Mouse (Mus musculus) limb, embryonic 13.5 days (tissue): ENCODE data around the gene Ggact. TPM values are rescaled to one million over a fixed set of nuclear protein-coding genes. Genes with fewer than 3 reads are reported as not detected.

Experiments
- ATAC-seq: fragments of 200-750 bp; cut with Nextera tagmentation; 2 replicates; pipeline ENCODE4 v1.8.0; 2017; ENCODE audit warnings: low read depth, moderate number of reproducible peaks, moderate TSS enrichment; ENCODE audit not compliant: low FRiP score
- H3K27ac ChIP-seq: fragments of 300-500 bp; sonication (generic); 2 replicates; pipeline ENCODE4 v1.5.1; 2015; ENCODE audit warnings: inconsistent platforms, mild to moderate bottlenecking, moderate library complexity
- H3K27me3 ChIP-seq: fragments of 300-500 bp; sonication (generic); 2 replicates; pipeline ENCODE4 v1.6.1; 2015; ENCODE audit warnings: mild to moderate bottlenecking, inconsistent platforms
- H3K36me3 ChIP-seq: fragments of 300-500 bp; sonication (generic); 2 replicates; pipeline ENCODE4 v1.6.1; 2015; ENCODE audit warnings: inconsistent platforms, mild to moderate bottlenecking, moderate library complexity
- H3K4me1 ChIP-seq: fragments of 300-500 bp; sonication (generic); 2 replicates; pipeline ENCODE4 v1.6.1; 2015; ENCODE audit warnings: inconsistent platforms
- H3K4me2 ChIP-seq: fragments of 300-500 bp; sonication (generic); replicated peaks from 2 replicates; pipeline ENCODE4 v1.6.1; 2015; ENCODE audit warnings: inconsistent platforms, mild to moderate bottlenecking, moderate library complexity
- H3K4me3 ChIP-seq: fragments of 300-500 bp; sonication (generic); 2 replicates; pipeline ENCODE4 v1.5.1; 2015; ENCODE audit warnings: moderate library complexity, mild to moderate bottlenecking, inconsistent platforms
- H3K9ac ChIP-seq: fragments of 300-500 bp; sonication (generic); 2 replicates; pipeline ENCODE4 v1.6.1; 2015; ENCODE audit warnings: mild to moderate bottlenecking, inconsistent platforms
- H3K9me3 ChIP-seq: fragments of 300-500 bp; sonication (generic); 2 replicates; pipeline ENCODE4 v1.6.1; 2016; ENCODE audit warnings: inconsistent platforms
- WGBS: fragments of 180-500 bp; shearing (Covaris S2); methylation state at CpG from one replicate; pipeline ENCODE4 v1.1.7; 2015; 5-methylcytosine and 5-hydroxymethylcytosine counted together
- polyA plus RNA-seq: library from polyadenylated mRNA; unstranded; fragments of >200 nt; fragmentation: Nextera tagmentation; extraction: Ambion mirVana; gene quantifications from 2 replicates; pipeline ENCODE4 v1.2.1, GENCODE M21; 2015

The Ggact gene
- polyA plus RNA-seq, 1 experiment from 2014 or later = 10.7 TPM

- ATAC-seq = no peak
- Histone ChIP-seq H3K27me3 (no peaks in the 10 kb centered on the region), H3K4me1 (peaks cover 18% of the 10 kb centered on the region), H3K4me2 (no peak overlapping the region), H3K36me3 (no peaks in the 10 kb centered on the region), H3K9ac (no peak overlapping the region), H3K9me3 (no peaks in the 10 kb centered on the region), H3K27ac (no peak overlapping the region), H3K4me3 (no peak overlapping the region)
Measured at GRCm38 (mm10) chr14:122898550-122898949, 15.0 kb downstream of the Ggact start.

GRCm38 (mm10) chr14:122896106-122896505 is 17.5 kb downstream of the Ggact start:
- Histone ChIP-seq H3K4me1 (peaks cover 5% of the 10 kb centered on the region; the same call in 1 of the 2 replicates), H3K27me3 (no peaks in the 10 kb centered on the region), H3K9me3 (no peaks in the 10 kb centered on the region), H3K9ac (no peak overlapping the region), H3K4me2 (no peak overlapping the region), H3K27ac (no peak overlapping the region), H3K36me3 (peaks cover 10% of the 10 kb centered on the region), H3K4me3 (no peak overlapping the region)
- 95% methylated on average over 1 of the region's 1 CpGs for WGBS
- no peak for ATAC-seq

GRCm38 (mm10) chr14:122891470-122891968 is 22.0 kb downstream of the Ggact start:
- H3K27me3 ChIP-seq = no peaks in the 10 kb centered on the region
- H3K4me2 ChIP-seq = no peak overlapping the region
- no peak overlapping the region for H3K4me3 ChIP-seq
- H3K27ac ChIP-seq = no peak overlapping the region
- ATAC-seq = no peak
- no peaks in the 10 kb centered on the region for H3K4me1 ChIP-seq
- H3K9me3 ChIP-seq = no peaks in the 10 kb centered on the region
- WGBS = 89% methylated on average over 12 of the region's 12 CpGs
- H3K9ac ChIP-seq = no peak overlapping the region
- peaks cover 10% of the 10 kb centered on the region for H3K36me3 ChIP-seq

GRCm38 (mm10) chr14:122888480-122888872 is 25.1 kb downstream of the Ggact start:
- H3K9ac ChIP-seq = no peak overlapping the region
- H3K4me1 ChIP-seq = peaks cover 1% of the 10 kb centered on the region; the same call in 1 of the 2 replicates
- no peak for ATAC-seq
- peaks cover 10% of the 10 kb centered on the region for H3K36me3 ChIP-seq
- no peak overlapping the region for H3K4me3 ChIP-seq
- H3K4me2 ChIP-seq = no peak overlapping the region
- no peak overlapping the region for H3K27ac ChIP-seq
- no peaks in the 10 kb centered on the region; the same call in 1 of the 2 replicates for H3K27me3 ChIP-seq
- 69% methylated on average over 1 of the region's 1 CpGs for WGBS
- no peaks in the 10 kb centered on the region for H3K9me3 ChIP-seq

GRCm38 (mm10) chr14:122887702-122888479 is 25.7 kb downstream of the Ggact start:
- H3K4me3 ChIP-seq = no peak overlapping the region
- H3K9ac ChIP-seq = no peak overlapping the region
- peaks cover 7% of the 10 kb centered on the region for H3K4me1 ChIP-seq
- no peaks in the 10 kb centered on the region; the same call in 1 of the 2 replicates for H3K27me3 ChIP-seq
- no peak overlapping the region for H3K27ac ChIP-seq
- no peak overlapping the region for H3K4me2 ChIP-seq
- peaks cover 10% of the 10 kb centered on the region for H3K36me3 ChIP-seq
- no peaks in the 10 kb centered on the region for H3K9me3 ChIP-seq
- 52% methylated on average over 3 of the region's 3 CpGs for WGBS
- no peak for ATAC-seq

GRCm38 (mm10) chr14:122887278-122887677 is 26.3 kb downstream of the Ggact start:
- WGBS = 74% methylated on average over 1 of the region's 1 CpGs
- Histone ChIP-seq H3K36me3 (peaks cover 10% of the 10 kb centered on the region), H3K9ac (no peak overlapping the region), H3K4me1 (peaks cover 13% of the 10 kb centered on the region), H3K4me2 (no peak overlapping the region), H3K9me3 (no peaks in the 10 kb centered on the region), H3K27me3 (no peaks in the 10 kb centered on the region; the same call in 1 of the 2 replicates), H3K27ac (no peak overlapping the region), H3K4me3 (no peak overlapping the region)
- ATAC-seq = no peak

GRCm38 (mm10) chr14:122885893-122886292 is 27.7 kb downstream of the Ggact start:
- 85% methylated on average over 7 of the region's 7 CpGs for WGBS
- no peaks in the 10 kb centered on the region for H3K9me3 ChIP-seq
- H3K4me2 ChIP-seq = no peak overlapping the region
- H3K27ac ChIP-seq = no peak overlapping the region
- no peak overlapping the region for H3K4me3 ChIP-seq
- no peak overlapping the region for H3K9ac ChIP-seq
- no peaks in the 10 kb centered on the region; the same call in 1 of the 2 replicates for H3K36me3 ChIP-seq
- H3K4me1 ChIP-seq = peaks cover 21% of the 10 kb centered on the region
- no peaks in the 10 kb centered on the region; the same call in 1 of the 2 replicates for H3K27me3 ChIP-seq
- no peak for ATAC-seq

GRCm38 (mm10) chr14:122883821-122884584 is 29.6 kb downstream of the Ggact start:
- 26% methylated on average over 10 of the region's 10 CpGs for WGBS
- Histone ChIP-seq H3K27me3 (peaks cover 4% of the 10 kb centered on the region), H3K4me2 (no peak overlapping the region), H3K9ac (no peak overlapping the region), H3K4me3 (no peak overlapping the region), H3K36me3 (no peaks in the 10 kb centered on the region; the same call in 1 of the 2 replicates), H3K9me3 (no peaks in the 10 kb centered on the region), H3K27ac (no peak overlapping the region), H3K4me1 (peaks cover 21% of the 10 kb centered on the region)
- ATAC-seq = no peak

- WGBS = 55% methylated on average over 4 of the region's 4 CpGs
- Histone ChIP-seq H3K4me1 (peaks cover 21% of the 10 kb centered on the region), H3K27me3 (peaks cover 6% of the 10 kb centered on the region), H3K4me3 (no peak overlapping the region), H3K36me3 (no peaks in the 10 kb centered on the region; the same call in 1 of the 2 replicates), H3K27ac (no peak overlapping the region), H3K4me2 (no peak overlapping the region), H3K9me3 (no peaks in the 10 kb centered on the region), H3K9ac (no peak overlapping the region)
- ATAC-seq = no peak
Measured at GRCm38 (mm10) chr14:122883410-122883806, 30.1 kb downstream of the Ggact start.

- Histone ChIP-seq H3K27me3 (peaks cover 9% of the 10 kb centered on the region), H3K36me3 (no peaks in the 10 kb centered on the region; the same call in 1 of the 2 replicates), H3K4me2 (no peak overlapping the region), H3K27ac (no peak overlapping the region), H3K9me3 (no peaks in the 10 kb centered on the region), H3K4me1 (peaks cover 21% of the 10 kb centered on the region), H3K9ac (no peak overlapping the region; the same call in 1 of the 2 replicates), H3K4me3 (no peak overlapping the region)
- WGBS = 62% methylated on average over 7 of the region's 7 CpGs
- ATAC-seq = no peak
Measured at GRCm38 (mm10) chr14:122882795-122883409, 30.7 kb downstream of the Ggact start.

GRCm38 (mm10) chr14:122882201-122882639 is 31.3 kb downstream of the Ggact start:
- Histone ChIP-seq H3K9me3 (no peaks in the 10 kb centered on the region), H3K9ac (peak overlapping the region; percentile 4; the same call in 1 of the 2 replicates), H3K27me3 (peaks cover 12% of the 10 kb centered on the region), H3K27ac (no peak overlapping the region), H3K36me3 (no peaks in the 10 kb centered on the region; the same call in 1 of the 2 replicates), H3K4me3 (no peak overlapping the region), H3K4me2 (no peak overlapping the region), H3K4me1 (peaks cover 21% of the 10 kb centered on the region)
- peak; percentile 21; the same call in 1 of the 2 replicates for ATAC-seq
- WGBS = 31% methylated on average over 9 of the region's 9 CpGs
